Mouse (Mus musculus): ENCODE data around the gene Ralgapa2.

DNA sequence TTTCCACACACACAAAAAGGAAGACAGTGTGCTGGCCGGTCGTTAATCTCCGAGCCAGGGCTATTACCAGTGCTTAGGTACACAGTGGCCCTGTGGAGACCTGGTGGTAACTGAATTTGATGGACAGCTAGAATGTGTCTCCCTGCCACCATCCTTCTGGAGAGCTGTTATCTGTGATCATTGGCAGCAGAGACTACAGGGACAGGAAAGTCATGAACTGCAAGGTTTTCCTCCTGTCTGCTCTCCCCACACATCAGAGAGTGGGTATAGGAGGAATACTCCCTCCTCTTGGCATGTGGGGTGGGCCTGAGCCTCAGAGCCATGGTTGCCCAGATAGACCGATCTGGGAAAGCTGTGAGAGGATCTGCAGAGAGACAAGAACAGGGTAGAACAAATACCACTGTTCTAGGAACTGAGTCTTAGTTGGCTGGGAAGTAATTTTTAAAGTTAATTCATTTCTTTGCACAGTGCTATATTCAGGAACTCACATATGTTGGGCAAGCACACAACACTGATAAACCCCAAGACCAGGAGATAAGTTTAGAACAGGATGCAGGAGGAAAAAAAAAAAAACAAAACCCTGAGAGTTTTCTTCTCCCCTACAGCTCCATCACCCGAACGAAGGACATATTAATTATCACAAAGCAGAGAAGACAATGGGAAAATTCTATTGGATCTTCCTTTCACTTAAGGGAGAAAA, 231.8 kb downstream of the Ralgapa2 start:
- TF ChIP-seq CTCF (IDR thresholded peaks at IDR 0.05; ENCODE audit: borderline replicate concordance, control insufficient read depth, extremely low read depth, insufficient read depth, low read length, poor library complexity) (no peak), POLR2A (IDR thresholded peaks at IDR 0.05; ENCODE audit: control insufficient read depth, extremely low read depth, insufficient read depth, low read length, poor library complexity) (no peak)
